Mouse (Mus musculus): ENCODE measurements around the gene Ccdc78. TPM values are rescaled to one million over a fixed set of nuclear protein-coding genes. Genes with fewer than 3 reads are reported as not detected.
"Not testable (repeated sequence)": the region's sequence is repeated elsewhere in the genome, so short reads cannot be mapped to it uniquely, and the experiment has no call there.

Ccdc78 gene
- polyA plus RNA-seq, 1 experiment from 2014 or later: 0.12 TPM

DNA sequence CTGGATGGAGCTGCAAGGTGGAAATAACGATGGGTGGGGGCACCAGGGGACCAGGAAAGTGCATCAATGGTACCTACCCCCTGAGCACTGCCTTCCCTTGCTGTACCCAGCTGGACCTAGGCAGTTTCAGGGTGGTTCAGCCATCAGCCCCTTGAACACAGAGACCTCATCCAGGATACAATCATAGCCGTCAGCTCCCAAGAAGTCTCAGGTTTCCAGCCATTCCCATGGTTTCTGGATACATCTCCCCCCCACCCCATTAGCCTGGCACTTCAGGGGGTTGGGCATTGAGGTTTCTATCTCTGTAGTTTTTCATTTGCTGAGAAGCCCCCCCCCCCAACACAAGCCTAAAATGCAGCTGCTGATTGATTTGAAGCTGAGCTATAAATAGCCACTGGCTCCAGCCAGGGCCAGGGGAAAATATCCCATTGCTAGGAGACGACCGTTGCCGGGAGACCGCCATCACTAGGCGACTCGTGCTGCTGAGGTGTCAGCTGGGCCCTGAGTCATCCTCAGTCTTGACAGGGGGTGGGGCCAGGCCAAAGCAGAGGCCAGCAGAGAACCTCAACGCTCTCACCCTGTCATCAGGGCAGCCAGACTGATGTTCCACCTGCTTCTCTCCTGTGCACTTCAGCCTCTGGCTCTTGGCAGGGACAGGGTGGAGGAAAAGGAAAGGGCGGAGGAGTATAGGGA is 16.6 kb downstream of the Ccdc78 start:
- Histone ChIP-seq H3K9me3 (ENCODE audit: low read depth, low read length) (no peaks in the 10 kb centered on the region), H3K27me3 (ENCODE audit: insufficient read depth, low read length) (no peaks in the 10 kb centered on the region; the same call in 1 of the 2 replicates), H3K36me3 (ENCODE audit: insufficient read depth) (no peaks in the 10 kb centered on the region), H3K9ac (no peak overlapping the region), H3K27ac (ENCODE audit: low read depth) (no peak overlapping the region), H3K4me1 (ENCODE audit: insufficient read depth) (no peaks in the 10 kb centered on the region), H3K4me3 (ENCODE audit: low read depth, low read length) (no peak overlapping the region), H3K4me2 (no peak overlapping the region)
- TF ChIP-seq CTCF (IDR thresholded peaks at IDR 0.05; ENCODE audit: low read depth): no peak
- ATAC-seq (ENCODE audit: insufficient read depth) (peak; percentile 48; the same call in 1 of the 2 replicates), DNase-seq (peak; percentile 28)
- WGBS: 8% methylated on average over 10 of the region's 10 CpGs

DNA sequence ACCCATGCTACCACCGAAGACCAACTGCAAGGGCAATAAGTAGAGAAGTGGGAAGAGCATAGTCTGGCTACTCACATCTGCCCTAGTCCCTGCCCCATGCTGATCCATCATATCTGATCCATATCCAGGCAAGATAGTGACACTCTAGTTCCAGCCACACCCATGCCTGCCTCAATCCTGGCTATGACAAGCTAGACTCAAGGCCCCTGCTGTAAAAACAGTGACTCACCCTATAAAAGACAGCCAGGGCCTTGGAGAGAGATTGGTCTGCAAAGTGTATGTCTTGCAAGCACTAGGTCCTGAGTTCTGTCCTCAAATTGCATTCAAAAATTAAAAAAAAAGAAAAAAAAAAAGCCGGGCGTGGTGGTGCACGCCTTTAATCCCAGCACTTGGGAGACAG is 20.1 kb downstream of the Ccdc78 start:
- no peak for TF ChIP-seq CTCF (IDR thresholded peaks at IDR 0.05; ENCODE audit: low read depth)
- WGBS: 79% methylated on average over 4 of the region's 4 CpGs
- no peak overlapping the region for H3K9ac ChIP-seq
- H3K4me1 ChIP-seq (ENCODE audit: insufficient read depth): no peaks in the 10 kb centered on the region
- peaks cover 31% of the 10 kb centered on the region for H3K27me3 ChIP-seq (ENCODE audit: insufficient read depth, low read length)
- no peaks in the 10 kb centered on the region for H3K9me3 ChIP-seq (ENCODE audit: low read depth, low read length)
- H3K36me3 ChIP-seq (ENCODE audit: insufficient read depth): no peaks in the 10 kb centered on the region
- no peak overlapping the region for H3K27ac ChIP-seq (ENCODE audit: low read depth)
- DNase-seq (no peak), ATAC-seq (ENCODE audit: insufficient read depth) (no peak)
- no peak overlapping the region for H3K4me2 ChIP-seq
- H3K4me3 ChIP-seq (ENCODE audit: low read depth, low read length): no peak overlapping the region

DNA sequence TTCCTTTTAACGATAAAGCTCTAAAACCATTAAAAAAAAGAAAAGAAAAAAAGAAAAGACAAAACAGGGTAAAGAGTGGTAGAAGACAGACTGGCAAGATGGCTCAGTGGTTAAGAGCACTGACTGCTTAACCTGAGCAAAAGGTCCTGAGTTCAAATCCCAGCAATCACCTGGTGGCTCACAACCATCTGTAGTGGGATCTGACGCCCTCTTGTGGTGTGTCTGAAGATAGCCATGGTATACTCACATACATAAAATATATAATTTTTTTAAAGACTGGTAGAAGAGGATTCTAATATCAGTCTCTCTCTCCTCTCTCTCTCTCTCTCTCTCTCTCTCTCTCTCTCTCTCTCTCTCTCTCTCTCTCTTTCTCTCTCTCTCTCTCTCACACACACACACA is 21.1 kb downstream of the Ccdc78 start:
- not testable (repeated sequence) for ATAC-seq (ENCODE audit: insufficient read depth); DNase-seq; H3K9me3 ChIP-seq (ENCODE audit: low read depth, low read length); H3K4me3 ChIP-seq (ENCODE audit: low read depth, low read length); H3K27ac ChIP-seq (ENCODE audit: low read depth); H3K4me1 ChIP-seq (ENCODE audit: insufficient read depth); H3K36me3 ChIP-seq (ENCODE audit: insufficient read depth); H3K4me2 ChIP-seq; H3K9ac ChIP-seq
- WGBS: 44% methylated on average over 2 of the region's 2 CpGs
- H3K27me3 ChIP-seq (ENCODE audit: insufficient read depth, low read length): peaks cover 40% of the 10 kb centered on the region

GRCm38 (mm10) chr17:25808028-25808427 is 21.6 kb downstream of the Ccdc78 start:
- H3K4me1 ChIP-seq (ENCODE audit: insufficient read depth): no peaks in the 10 kb centered on the region
- TF ChIP-seq CTCF (IDR thresholded peaks at IDR 0.05; ENCODE audit: low read depth): no peak
- H3K4me3 ChIP-seq (ENCODE audit: low read depth, low read length): peak overlapping the region; percentile 62; the same call in 1 of the 2 replicates
- DNase-seq (no peak), ATAC-seq (ENCODE audit: insufficient read depth) (no peak)
- no peak overlapping the region for H3K9ac ChIP-seq
- H3K4me2 ChIP-seq: peak overlapping the region; percentile 98
- 38% methylated on average over 5 of the region's 5 CpGs for whole genome bisulfite sequencing
- no peaks in the 10 kb centered on the region for H3K9me3 ChIP-seq (ENCODE audit: low read depth, low read length)
- no peak overlapping the region for H3K27ac ChIP-seq (ENCODE audit: low read depth)
- no peaks in the 10 kb centered on the region for H3K36me3 ChIP-seq (ENCODE audit: insufficient read depth)
- H3K27me3 ChIP-seq (ENCODE audit: insufficient read depth, low read length): peaks cover 41% of the 10 kb centered on the region

DNA sequence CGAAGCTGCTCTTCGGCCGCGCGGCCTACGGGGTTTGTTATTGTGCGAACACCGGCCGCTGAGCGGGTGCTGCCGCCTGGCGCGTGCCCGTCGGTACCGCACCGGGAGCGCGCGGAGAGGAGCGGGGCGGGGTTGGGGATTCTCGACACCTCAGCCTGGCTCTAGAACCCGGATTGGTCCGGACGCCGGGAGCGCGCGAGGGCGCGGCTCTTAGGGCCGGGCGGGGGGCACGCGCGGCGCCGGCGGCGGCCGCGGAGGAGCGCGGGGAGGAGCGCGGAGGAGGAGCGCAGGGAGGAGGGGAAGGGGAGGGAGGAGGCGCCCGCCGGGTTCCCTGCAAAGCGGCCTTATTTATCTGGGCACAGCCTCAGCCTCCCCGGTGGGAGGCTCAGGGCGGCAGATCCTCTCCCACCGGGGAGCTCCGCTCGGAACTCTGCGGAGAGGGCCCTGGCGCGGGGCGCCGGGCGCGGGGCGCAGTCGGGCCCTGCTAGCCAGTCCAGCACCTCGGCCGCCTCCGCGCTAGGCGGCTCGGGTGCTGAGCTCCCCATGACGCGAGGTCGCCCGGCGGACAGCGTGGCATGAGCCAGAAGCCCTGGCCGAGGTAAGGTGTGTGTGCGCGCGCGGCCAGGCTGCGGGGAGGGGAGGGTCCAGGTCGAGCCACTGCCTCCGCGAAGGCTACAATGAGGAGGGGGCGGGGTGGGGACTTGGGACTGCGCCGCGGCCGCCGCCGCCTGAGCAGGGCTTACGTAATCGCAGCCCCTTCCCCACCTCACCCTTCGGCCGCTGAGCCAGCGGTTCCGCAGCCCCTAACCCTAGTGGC is 22.6 kb downstream of the Ccdc78 start, which contains the start of gene Fbxl16:
TSS of gene Fbxl16 (plus strand) at position 297 of the 817 bp plus-strand sequence.
- TF ChIP-seq CTCF (IDR thresholded peaks at IDR 0.05; ENCODE audit: low read depth): 0 out of 2 replicates have a peak, but pooled peaks have one; percentile 23
- Histone ChIP-seq H3K9me3 (ENCODE audit: low read depth, low read length) (no peaks in the 10 kb centered on the region), H3K27ac (ENCODE audit: low read depth) (no peak within 1 kb of the TSS), H3K4me3 (ENCODE audit: low read depth, low read length) (peak within 1 kb of the TSS; percentile 62), H3K9ac (peak within 1 kb of the TSS; percentile 54), H3K36me3 (ENCODE audit: insufficient read depth) (no peaks in the 10 kb centered on the region), H3K4me2 (peak within 1 kb of the TSS; percentile 98), H3K4me1 (ENCODE audit: insufficient read depth) (no peaks in the 10 kb centered on the region), H3K27me3 (ENCODE audit: insufficient read depth, low read length) (peaks cover 44% of the 10 kb centered on the region)
- peak; percentile 83 for DNase-seq
- under 1% methylated on average over 77 of the region's 100 CpGs for WGBS
- ATAC-seq (ENCODE audit: insufficient read depth): peak; percentile 72

DNA sequence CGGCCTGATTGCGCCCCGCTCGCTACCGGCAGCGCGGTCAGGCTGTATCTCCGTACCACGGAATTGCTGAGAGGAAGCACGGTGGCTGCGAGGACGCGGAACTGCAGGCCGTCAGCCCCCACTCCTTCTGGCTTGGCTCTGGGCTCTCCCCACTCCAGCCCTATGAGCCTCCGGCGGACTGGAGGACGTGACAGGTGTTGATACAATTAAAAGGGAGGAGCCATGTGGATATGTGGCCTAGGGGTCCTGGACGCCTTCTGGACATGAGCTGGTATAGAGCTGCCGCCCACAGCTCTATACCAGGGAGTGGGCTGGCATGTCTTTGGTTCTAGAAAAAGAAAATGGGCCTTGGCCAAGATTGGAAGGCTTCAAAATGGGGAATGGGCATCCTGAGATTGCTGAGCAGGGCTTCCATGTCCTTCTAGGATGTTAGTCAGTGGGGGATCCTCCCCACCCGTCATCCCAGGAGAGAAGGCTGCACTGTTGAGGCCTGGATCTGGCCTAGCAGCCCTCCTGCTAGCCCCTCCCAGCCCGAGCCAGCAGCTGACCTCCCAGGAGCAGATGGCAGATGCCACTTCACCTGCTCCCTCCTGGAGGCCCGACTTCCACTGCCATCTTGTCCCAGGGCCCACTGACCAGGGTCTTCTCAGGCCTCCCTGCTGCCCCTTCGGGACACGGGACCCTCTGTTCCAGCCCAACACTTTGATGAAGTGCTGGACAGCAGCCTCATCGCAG is 23.4 kb downstream of the Ccdc78 start:
- 9% methylated on average over 25 of the region's 25 CpGs for WGBS
- Histone ChIP-seq H3K4me3 (ENCODE audit: low read depth, low read length) (peak overlapping the region; percentile 62), H3K27me3 (ENCODE audit: insufficient read depth, low read length) (peaks cover 44% of the 10 kb centered on the region), H3K9me3 (ENCODE audit: low read depth, low read length) (no peaks in the 10 kb centered on the region), H3K27ac (ENCODE audit: low read depth) (no peak overlapping the region), H3K9ac (peak overlapping the region; percentile 54; the same call in 1 of the 2 replicates), H3K4me1 (ENCODE audit: insufficient read depth) (no peaks in the 10 kb centered on the region), H3K4me2 (peak overlapping the region; percentile 98), H3K36me3 (ENCODE audit: insufficient read depth) (no peaks in the 10 kb centered on the region)
- ATAC-seq (ENCODE audit: insufficient read depth) (peak; percentile 22; the same call in 1 of the 2 replicates), DNase-seq (no peak)
- no peak for TF ChIP-seq CTCF (IDR thresholded peaks at IDR 0.05; ENCODE audit: low read depth)

All from lung, embryonic 14.5 days (tissue).